Mouse (Mus musculus) gastrocnemius, postnatal 4 days (tissue): Measurements from ENCODE around the gene Cox4i1. TPM values are rescaled to one million over a fixed set of nuclear protein-coding genes. Genes with fewer than 3 reads are reported as not detected.

Experiments
- DNase-seq, 2 experiments: peaks; one replicate each; pipeline ENCODE4 v3.0.0; 2021 to 2022; ENCODE audit warnings: low spot score in 2 of 2, mixed read lengths in 2 of 2
- long read RNA-seq, 2 experiments: library from polyadenylated mRNA; stranded (forward); transcript quantifications; one replicate each; pipeline ENCODE4 v2.0.0; 2021
- total RNA-seq, 2 experiments: library from RNA; stranded (reverse); gene quantifications; 2 replicates each; pipeline ENCODE4 v1.2.3; 2021

The Cox4i1 gene
- total RNA-seq = 1,000 to 10,000 TPM; 1,319 to 1,394 TPM
- long read RNA-seq, experiment 1, transcript Cox4i1-204 (3 exons, 578 nt) = major isoform, 1,311 of 2,064 reads
- long read RNA-seq, experiment 1, transcript Cox4i1-201 (5 exons, 745 nt) = minor isoform, 705 of 2,064 reads
- long read RNA-seq, experiment 1, transcript Cox4i1-205 (5 exons, 765 nt) = minor isoform, 8 of 2,064 reads
- long read RNA-seq, experiment 1, transcript Cox4i1-203 (2 exons, 438 nt) = minor isoform, 7 of 2,064 reads
- long read RNA-seq, experiment 1, partial matches to known transcripts = 17 of 2,064 reads
- long read RNA-seq, experiment 1, other reads (novel, unspliced or antisense) = 16 of 2,064 reads
- long read RNA-seq, experiment 2, transcript Cox4i1-204 (3 exons, 578 nt) = major isoform, 948 of 1,604 reads
- long read RNA-seq, experiment 2, transcript Cox4i1-203 (2 exons, 438 nt) = minor isoform, 6 of 1,604 reads
- long read RNA-seq, experiment 2, transcript Cox4i1-201 (5 exons, 745 nt) = minor isoform, 605 of 1,604 reads
- long read RNA-seq, experiment 2, transcript Cox4i1-205 (5 exons, 765 nt) = minor isoform, 7 of 1,604 reads
- long read RNA-seq, experiment 2, partial matches to known transcripts = 15 of 1,604 reads
- long read RNA-seq, experiment 2, other reads (novel, unspliced or antisense) = 23 of 1,604 reads

GRCm38 (mm10) chr8:120667561-120668373, at the start of gene Cox4i1, which contains the start of gene Gm27021:
Cox4i1 (plus strand) TSS chr8:120668222.
Gm27021 (minus strand) TSS chr8:120668079.
- peak; percentile 90 to 94 for DNase-seq

- no peak for DNase-seq
These were observed 48.5 kb upstream of the Cox4i1 start for GRCm38 (mm10) chr8:120619235-120620180.

GRCm38 (mm10) chr8:120620441-120620840, 47.6 kb upstream of the Cox4i1 start:
- DNase-seq = no peak

- DNase-seq = no peak
These were observed 45.9 kb upstream of the Cox4i1 start for GRCm38 (mm10) chr8:120622161-120622560.

- no peak for DNase-seq
These were observed 44.4 kb upstream of the Cox4i1 start for GRCm38 (mm10) chr8:120623608-120624007.

GRCm38 (mm10) chr8:120626461-120626860, 41.6 kb upstream of the Cox4i1 start:
- no peak for DNase-seq

GRCm38 (mm10) chr8:120627298-120627697, 40.7 kb upstream of the Cox4i1 start:
- no peak for DNase-seq

- no peak for DNase-seq
These were observed 38.0 kb upstream of the Cox4i1 start for GRCm38 (mm10) chr8:120630031-120630430.

- DNase-seq = no peak
These were observed 37.2 kb upstream of the Cox4i1 start for GRCm38 (mm10) chr8:120630848-120631247.

- no peak for DNase-seq
These were observed 36.3 kb upstream of the Cox4i1 start for GRCm38 (mm10) chr8:120631441-120632375.

GRCm38 (mm10) chr8:120632969-120633664, 34.9 kb upstream of the Cox4i1 start:
- no peak for DNase-seq

GRCm38 (mm10) chr8:120633665-120634271, 34.3 kb upstream of the Cox4i1 start:
- DNase-seq = no peak

GRCm38 (mm10) chr8:120634329-120634839, 33.6 kb upstream of the Cox4i1 start:
- DNase-seq = peak; percentile 43 to 44

- no peak for DNase-seq
These were observed 26.8 kb upstream of the Cox4i1 start for GRCm38 (mm10) chr8:120641245-120641644.

- no peak for DNase-seq
These were observed 25.9 kb upstream of the Cox4i1 start for GRCm38 (mm10) chr8:120642031-120642662.

- DNase-seq = peak in 1 of 2 experiments; percentile 61
These were observed 23.4 kb upstream of the Cox4i1 start for GRCm38 (mm10) chr8:120644663-120645062.

GRCm38 (mm10) chr8:120647532-120647931, 20.5 kb upstream of the Cox4i1 start, which contains the start of gene 1190005I06Rik:
1190005I06Rik (minus strand) TSS chr8:120647632.
- DNase-seq = no peak
